Mouse (Mus musculus) olfactory bulb, adult 2 months (tissue): ENCODE measurements around the gene Ryk.

Experiments used
- CTCF ChIP-seq: fragments of 200-500 bp; IDR thresholded peaks from 2 replicates; pipeline ENCODE4 v1.5.1; 2012; ENCODE audit warnings: low read depth, mild to moderate bottlenecking, low read length, moderate library complexity; ENCODE audit not compliant: insufficient read depth
- POLR2A ChIP-seq: fragments of 200-500 bp; IDR thresholded peaks from 2 replicates; pipeline ENCODE4 v1.6.1; 2012; ENCODE audit warnings: mild to moderate bottlenecking, low read depth, low read length, moderate library complexity; ENCODE audit not compliant: insufficient read depth

GRCm38 (mm10) chr9:102798406-102798805, 36.3 kb upstream of the Ryk start:
- TF ChIP-seq POLR2A (no peak), CTCF (no peak)
